Mouse (Mus musculus): ENCODE measurements at regions not wholly inside any gene's neighbourhood (a gene's known extent, or its start where the extent isn't known, plus 50 kb on each side); places are given as distances from the start of the nearest gene placed in this dataset.

GRCm38 (mm10) chr10:60926632-60927031, 95.3 kb upstream of the Unc5b start:
- TF ChIP-seq CTCF (IDR thresholded peaks at IDR 0.05; ENCODE audit: borderline replicate concordance, extremely low read depth, insufficient read depth, insufficient read length) (no peak), POLR2A (IDR thresholded peaks at IDR 0.05; ENCODE audit: borderline replicate concordance, extremely low read depth, insufficient read depth, insufficient read length, poor library complexity, severe bottlenecking) (no peak)

Data from brain, embryonic 14.5 days (tissue).